Mouse (Mus musculus): ENCODE results near the gene Tmed11.
"Not testable (repeated sequence)": the region's sequence is repeated elsewhere in the genome, so short reads cannot be mapped to it uniquely, and the experiment has no call there.

DNA sequence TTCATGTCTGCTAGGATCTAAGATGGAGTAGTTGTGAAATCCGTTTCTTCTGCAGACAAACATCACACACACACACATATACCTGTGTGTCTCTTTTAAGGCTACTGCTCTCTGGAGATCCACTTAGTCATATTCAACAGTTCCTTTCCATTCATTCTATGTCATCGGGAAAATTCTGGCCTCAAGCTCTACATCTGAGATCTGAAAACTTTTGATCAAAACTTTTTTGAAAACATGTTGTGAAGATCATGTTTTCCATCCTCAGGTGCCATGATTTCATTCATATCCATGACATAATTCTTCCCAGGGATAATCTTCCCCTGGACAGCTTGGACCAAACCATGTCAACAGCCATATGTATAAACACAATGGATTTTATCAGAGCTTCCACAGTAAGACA lies 13.6 kb upstream of the Tmed11 start, which contains the start of gene Vmn2r8:
- not testable (repeated sequence) for TF ChIP-seq CTCF (conservative IDR thresholded peaks at IDR 0.05; ENCODE audit: low read length); POU5F1 (IDR thresholded peaks at IDR 0.05; ENCODE audit: borderline replicate concordance, low read length)
